Mouse (Mus musculus) frontal cortex, adult (tissue): ENCODE measurements around the gene Slc25a4.

Experiments used
- ATAC-seq: cut with Nextera tagmentation; 2 replicates; pipeline ENCODE4 v1.9.2; 2017; ENCODE audit warnings: mild to moderate bottlenecking, moderate library complexity, mixed read lengths; ENCODE audit not compliant: low TSS enrichment

Gene Slc25a4

GRCm38 (mm10) chr8:46204974-46205640 lies 6.0 kb downstream of the Slc25a4 start:
- no peak for ATAC-seq

- no peak for ATAC-seq
Measured at GRCm38 (mm10) chr8:46204301-46204700, 6.8 kb downstream of the Slc25a4 start.

- ATAC-seq: 0 out of 2 replicates have a peak, but pooled peaks have one; percentile 3
Measured at GRCm38 (mm10) chr8:46202350-46202749, 8.7 kb downstream of the Slc25a4 start.

GRCm38 (mm10) chr8:46197673-46198072 lies 13.4 kb downstream of the Slc25a4 start:
- no peak for ATAC-seq

GRCm38 (mm10) chr8:46196877-46197276 lies 14.2 kb downstream of the Slc25a4 start:
- no peak for ATAC-seq

GRCm38 (mm10) chr8:46193100-46193499 lies 18.0 kb downstream of the Slc25a4 start:
- peak; percentile 69 for ATAC-seq

GRCm38 (mm10) chr8:46185361-46185760 lies 25.7 kb downstream of the Slc25a4 start:
- peak; percentile 92 for ATAC-seq

GRCm38 (mm10) chr8:46180136-46180535 lies 30.9 kb downstream of the Slc25a4 start:
- peak; percentile 77 for ATAC-seq

GRCm38 (mm10) chr8:46173651-46174050 lies 37.4 kb downstream of the Slc25a4 start:
- ATAC-seq: no peak

- ATAC-seq: no peak; the same call in 1 of the 2 replicates
Measured at GRCm38 (mm10) chr8:46163870-46164190, 47.3 kb downstream of the Slc25a4 start.

- peak; percentile 97 for ATAC-seq
Measured at GRCm38 (mm10) chr8:46162953-46163869, 47.9 kb downstream of the Slc25a4 start.
